7 mouse cellular contexts compared by ENCODE assay signal in the genomic region with DNA sequence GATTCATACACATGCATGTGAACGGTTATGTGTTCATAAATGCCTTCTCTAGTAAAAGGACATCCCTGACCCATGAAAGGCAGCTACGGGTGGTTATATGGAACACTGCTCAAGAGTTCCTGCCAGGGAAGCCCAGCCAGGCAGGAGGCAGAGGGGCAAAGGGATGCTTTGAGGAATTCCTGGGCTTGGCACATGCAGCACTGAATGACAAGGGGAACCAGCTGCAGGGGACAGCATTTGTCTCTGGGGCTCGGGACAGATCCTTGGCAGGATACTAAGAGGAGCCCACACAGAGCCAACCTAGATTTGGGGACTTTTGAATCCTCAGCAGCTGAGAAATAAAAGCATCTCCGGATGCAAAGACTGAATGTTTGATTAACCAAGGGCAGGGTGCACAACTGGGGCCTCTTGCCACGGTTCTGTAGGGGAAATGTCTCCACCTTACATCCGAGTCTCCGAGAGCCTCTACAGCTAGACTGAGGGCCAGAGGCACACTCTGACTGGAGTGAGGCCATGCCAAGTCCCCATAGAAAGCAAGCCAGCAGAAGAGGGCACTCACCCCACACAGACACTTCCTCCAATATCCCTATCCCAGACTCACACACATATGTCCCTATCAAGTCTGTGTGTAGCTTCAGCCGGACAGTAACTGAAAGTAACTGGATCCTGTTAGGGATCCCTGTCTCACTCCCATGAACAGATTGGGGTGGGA.
DNase-seq lines count a peak whose midpoint lies in the region; ATAC-seq lines count a peak whose summit lies in the region.

No protein-coding gene starts in this region.

- DNase-seq in lung, postnatal 36 days, result no peak
- DNase-seq in adipocyte (ENCODE audit: low spot score), result no peak
- DNase-seq in spleen, postnatal 14 days (ENCODE audit: low spot score in 2 of 2), result no peak

- 42% methylated on average over 8 of the region's 8 CpGs for WGBS in lung, embryonic 15.5 days
- 52% methylated on average over 8 of the region's 8 CpGs for WGBS in forebrain, embryonic 13.5 days
- 74% methylated on average over 8 of the region's 8 CpGs for WGBS in limb, embryonic 12.5 days
- 54% methylated on average over 8 of the region's 8 CpGs for WGBS in stomach, embryonic 15.5 days

- no peaks in the 10 kb centered on the region for H3K27me3 ChIP-seq in lung, embryonic 15.5 days
- no peaks in the 10 kb centered on the region for H3K27me3 ChIP-seq in forebrain, embryonic 13.5 days
- peaks cover 12% of the 10 kb centered on the region for H3K27me3 ChIP-seq in limb, embryonic 12.5 days
- no peaks in the 10 kb centered on the region for H3K27me3 ChIP-seq in stomach, embryonic 15.5 days (replicated peaks)

- no peak overlapping the region for H3K4me3 ChIP-seq in lung, embryonic 15.5 days
- no peak overlapping the region for H3K4me3 ChIP-seq in forebrain, embryonic 13.5 days
- no peak overlapping the region for H3K4me3 ChIP-seq in limb, embryonic 12.5 days (replicated peaks)
- H3K4me3 ChIP-seq in stomach, embryonic 15.5 days (replicated peaks), result no peak overlapping the region

- no peaks in the 10 kb centered on the region for H3K36me3 ChIP-seq in lung, embryonic 15.5 days
- H3K36me3 ChIP-seq in forebrain, embryonic 13.5 days (ENCODE audit: poor library complexity, severe bottlenecking), result no peaks in the 10 kb centered on the region
- H3K36me3 ChIP-seq in limb, embryonic 12.5 days, result no peaks in the 10 kb centered on the region
- no peaks in the 10 kb centered on the region for H3K36me3 ChIP-seq in stomach, embryonic 15.5 days

- peaks cover 24% of the 10 kb centered on the region for H3K4me1 ChIP-seq in lung, embryonic 15.5 days
- peaks cover 60% of the 10 kb centered on the region for H3K4me1 ChIP-seq in forebrain, embryonic 13.5 days
- peaks cover 39% of the 10 kb centered on the region for H3K4me1 ChIP-seq in limb, embryonic 12.5 days (replicated peaks)
- peaks cover 8% of the 10 kb centered on the region; the same call in 1 of the 2 replicates for H3K4me1 ChIP-seq in stomach, embryonic 15.5 days

- ATAC-seq in lung, embryonic 15.5 days (ENCODE audit: borderline replicate concordance, extremely low read depth, low FRiP score, low TSS enrichment), result peak; percentile 24; the same call in 1 of the 2 replicates
- ATAC-seq in forebrain, embryonic 13.5 days, result peak; percentile 6; the same call in 1 of the 2 replicates
- no peak for ATAC-seq in limb, embryonic 12.5 days (ENCODE audit: insufficient number of reproducible peaks, insufficient read depth, low FRiP score, low TSS enrichment, low read depth)
- ATAC-seq in stomach, embryonic 15.5 days (ENCODE audit: insufficient read depth, low FRiP score, low read depth), result no peak

- peak overlapping the region; percentile 67 for H3K27ac ChIP-seq in lung, embryonic 15.5 days
- H3K27ac ChIP-seq in forebrain, embryonic 13.5 days, result peak overlapping the region; percentile 93
- peak overlapping the region; percentile 87 for H3K27ac ChIP-seq in limb, embryonic 12.5 days
- H3K27ac ChIP-seq in stomach, embryonic 15.5 days, result peak overlapping the region; percentile 53

- H3K9me3 ChIP-seq in lung, embryonic 15.5 days, result no peaks in the 10 kb centered on the region
- no peaks in the 10 kb centered on the region for H3K9me3 ChIP-seq in forebrain, embryonic 13.5 days (replicated peaks)
- H3K9me3 ChIP-seq in limb, embryonic 12.5 days, result no peaks in the 10 kb centered on the region
- no peaks in the 10 kb centered on the region for H3K9me3 ChIP-seq in stomach, embryonic 15.5 days

- H3K9ac ChIP-seq in lung, embryonic 15.5 days, result no peak overlapping the region
- H3K9ac ChIP-seq in forebrain, embryonic 13.5 days, result peak overlapping the region; percentile 16; the same call in 1 of the 2 replicates
- H3K9ac ChIP-seq in limb, embryonic 12.5 days (replicated peaks), result no peak overlapping the region
- no peak overlapping the region for H3K9ac ChIP-seq in stomach, embryonic 15.5 days

- H3K4me2 ChIP-seq in lung, embryonic 15.5 days, result peak overlapping the region; percentile 40; the same call in 1 of the 2 replicates
- H3K4me2 ChIP-seq in forebrain, embryonic 13.5 days, result peak overlapping the region; percentile 14; the same call in 1 of the 2 replicates
- 0 out of 2 replicates have a peak overlapping the region, but pooled peaks have one; percentile 35 for H3K4me2 ChIP-seq in limb, embryonic 12.5 days
- no peak overlapping the region for H3K4me2 ChIP-seq in stomach, embryonic 15.5 days

Comparison
In these comparisons a context has a peak if more than half of its experiments do, and no peak if none do; other contexts are left out.
1. ATAC-seq: peak in lung, embryonic 15.5 days (single experiment) and forebrain, embryonic 13.5 days (single experiment); none in limb, embryonic 12.5 days (single experiment) and stomach, embryonic 15.5 days (single experiment).
2. Peak in every context shown above with its lines, with median percentiles within 50 percentile points of each other: H3K27ac ChIP-seq.